Mouse (Mus musculus) testis, adult 2 months (tissue): ENCODE results near the gene Dst.

ENCODE experiments used
- CTCF ChIP-seq: fragments of 200-500 bp; IDR thresholded peaks from 2 replicates; pipeline ENCODE4 v1.5.1; 2012; ENCODE audit warnings: low read depth, mild to moderate bottlenecking, inconsistent platforms, low read length, moderate library complexity; ENCODE audit not compliant: control insufficient read depth, insufficient read depth, insufficient replicate concordance
- POLR2A ChIP-seq: fragments of 200-500 bp; IDR thresholded peaks from 2 replicates; pipeline ENCODE4 v1.6.1; 2012; ENCODE audit warnings: low read depth, mild to moderate bottlenecking, inconsistent platforms, low read length, moderate library complexity; ENCODE audit not compliant: control insufficient read depth

DNA sequence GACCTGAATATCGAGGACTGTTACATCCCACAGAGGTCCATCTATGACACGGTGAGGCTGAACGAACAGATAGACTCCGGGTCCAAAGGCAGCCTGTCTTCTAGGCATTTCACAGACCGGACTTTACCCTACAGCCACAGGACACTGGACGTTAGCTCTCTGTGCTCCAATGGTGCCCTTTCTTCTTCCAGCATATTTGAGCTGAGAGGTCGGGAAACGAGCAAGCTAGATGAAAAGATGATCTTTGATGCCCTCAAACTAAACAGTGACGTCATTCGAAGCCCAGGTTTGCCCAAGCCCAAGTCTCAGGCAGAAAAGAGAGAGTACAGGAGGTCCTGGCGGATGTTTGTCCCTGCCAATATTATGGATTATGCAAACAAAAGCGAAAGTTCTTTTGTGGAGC, 329.7 kb downstream of the Dst start:
- TF ChIP-seq CTCF (no peak), POLR2A (no peak)
